Mouse (Mus musculus) heart, embryonic 13.5 days (tissue): Measurements from ENCODE around the gene Auts2. TPM values are rescaled to one million over a fixed set of nuclear protein-coding genes. Genes with fewer than 3 reads are reported as not detected.

Experiments used
- ATAC-seq: fragments of 200-750 bp; cut with Nextera tagmentation; 2 replicates; pipeline ENCODE4 v1.8.0; 2017; ENCODE audit warnings: moderate TSS enrichment; ENCODE audit not compliant: insufficient number of reproducible peaks, low FRiP score, low TSS enrichment; ENCODE audit errors: extremely low read depth
- H3K27ac ChIP-seq: fragments of 300-500 bp; sonication (generic); replicated peaks from 2 replicates; pipeline ENCODE4 v1.5.1; 2015; ENCODE audit warnings: moderate library complexity, mild to moderate bottlenecking, inconsistent platforms
- H3K27me3 ChIP-seq: fragments of 300-500 bp; sonication (generic); replicated peaks from 2 replicates; pipeline ENCODE4 v1.6.1; 2015; ENCODE audit warnings: mild to moderate bottlenecking, inconsistent platforms
- H3K36me3 ChIP-seq: fragments of 300-500 bp; sonication (generic); 2 replicates; pipeline ENCODE4 v1.6.1; 2015; ENCODE audit warnings: mild to moderate bottlenecking, inconsistent platforms
- H3K4me1 ChIP-seq: fragments of 300-500 bp; sonication (generic); 2 replicates; pipeline ENCODE4 v1.6.1; 2015; ENCODE audit warnings: inconsistent platforms
- H3K4me2 ChIP-seq: fragments of 300-500 bp; sonication (generic); 2 replicates; pipeline ENCODE4 v1.6.1; 2015; ENCODE audit warnings: inconsistent platforms, mild to moderate bottlenecking, moderate library complexity
- H3K4me3 ChIP-seq: fragments of 300-500 bp; sonication (generic); 2 replicates; pipeline ENCODE4 v1.5.1; 2015; ENCODE audit warnings: moderate library complexity, mild to moderate bottlenecking, inconsistent platforms
- H3K9ac ChIP-seq: fragments of 300-500 bp; sonication (generic); 2 replicates; pipeline ENCODE4 v1.6.1; 2015; ENCODE audit warnings: inconsistent platforms, mild to moderate bottlenecking, moderate library complexity
- H3K9me3 ChIP-seq: fragments of 300-500 bp; sonication (generic); 2 replicates; pipeline ENCODE4 v1.6.1; 2016; ENCODE audit warnings: inconsistent platforms
- WGBS: fragments of 180-500 bp; shearing (Covaris S2); methylation state at CpG from one replicate; pipeline ENCODE4 v1.1.7; 2015; ENCODE audit warnings: mixed read lengths; 5-methylcytosine and 5-hydroxymethylcytosine counted together
- polyA plus RNA-seq: library from polyadenylated mRNA; unstranded; fragments of >200 nt; fragmentation: Nextera tagmentation; extraction: Ambion mirVana; gene quantifications from 2 replicates; pipeline ENCODE4 v1.2.1, GENCODE M21; 2015

Auts2 gene
- polyA plus RNA-seq, 1 experiment from 2014 or later: 13.8 TPM

GRCm38 (mm10) chr5:132337677-132338076 lies 205.5 kb downstream of the Auts2 start:
- ATAC-seq: no peak
- 46% methylated on average over 3 of the region's 3 CpGs for WGBS
- no peak overlapping the region for H3K4me3 ChIP-seq
- H3K9ac ChIP-seq: no peak overlapping the region
- no peaks in the 10 kb centered on the region for H3K9me3 ChIP-seq
- H3K36me3 ChIP-seq: no peaks in the 10 kb centered on the region
- H3K4me1 ChIP-seq: peaks cover 71% of the 10 kb centered on the region
- H3K27ac ChIP-seq: no peak overlapping the region
- no peak overlapping the region for H3K4me2 ChIP-seq
- H3K27me3 ChIP-seq: no peaks in the 10 kb centered on the region

- H3K27me3 ChIP-seq: no peaks in the 10 kb centered on the region
- no peak for ATAC-seq
- H3K4me2 ChIP-seq: no peak overlapping the region
- no peak overlapping the region for H3K4me3 ChIP-seq
- 81% methylated on average over 4 of the region's 4 CpGs for WGBS
- no peak overlapping the region for H3K9ac ChIP-seq
- no peak overlapping the region for H3K27ac ChIP-seq
- no peaks in the 10 kb centered on the region for H3K9me3 ChIP-seq
- H3K36me3 ChIP-seq: no peaks in the 10 kb centered on the region
- H3K4me1 ChIP-seq: peaks cover 78% of the 10 kb centered on the region
These were observed 207.4 kb downstream of the Auts2 start for GRCm38 (mm10) chr5:132335719-132336118.

GRCm38 (mm10) chr5:132334796-132335195 lies 208.3 kb downstream of the Auts2 start:
- no peak overlapping the region for H3K9ac ChIP-seq
- H3K4me3 ChIP-seq: no peak overlapping the region
- no peaks in the 10 kb centered on the region for H3K36me3 ChIP-seq
- no peak for ATAC-seq
- H3K4me2 ChIP-seq: no peak overlapping the region
- no peak overlapping the region for H3K27ac ChIP-seq
- H3K9me3 ChIP-seq: no peaks in the 10 kb centered on the region
- peaks cover 79% of the 10 kb centered on the region for H3K4me1 ChIP-seq
- 70% methylated on average over 3 of the region's 3 CpGs for WGBS
- H3K27me3 ChIP-seq: no peaks in the 10 kb centered on the region

GRCm38 (mm10) chr5:132333744-132334143 lies 209.4 kb downstream of the Auts2 start:
- no peak overlapping the region for H3K9ac ChIP-seq
- H3K4me2 ChIP-seq: no peak overlapping the region
- H3K27ac ChIP-seq: no peak overlapping the region
- no peaks in the 10 kb centered on the region for H3K9me3 ChIP-seq
- 68% methylated on average over 2 of the region's 2 CpGs for WGBS
- peaks cover 84% of the 10 kb centered on the region for H3K4me1 ChIP-seq
- no peaks in the 10 kb centered on the region for H3K27me3 ChIP-seq
- H3K36me3 ChIP-seq: no peaks in the 10 kb centered on the region
- ATAC-seq: no peak
- no peak overlapping the region for H3K4me3 ChIP-seq

GRCm38 (mm10) chr5:132332521-132332920 lies 210.6 kb downstream of the Auts2 start:
- WGBS: 42% methylated on average over 4 of the region's 4 CpGs
- Histone ChIP-seq H3K4me1 (peaks cover 77% of the 10 kb centered on the region), H3K27ac (no peak overlapping the region), H3K27me3 (no peaks in the 10 kb centered on the region), H3K36me3 (no peaks in the 10 kb centered on the region), H3K9me3 (no peaks in the 10 kb centered on the region), H3K4me3 (no peak overlapping the region), H3K4me2 (no peak overlapping the region), H3K9ac (no peak overlapping the region)
- no peak for ATAC-seq

GRCm38 (mm10) chr5:132329171-132329936 lies 213.8 kb downstream of the Auts2 start:
- H3K27me3 ChIP-seq: no peaks in the 10 kb centered on the region
- 52% methylated on average over 3 of the region's 3 CpGs for WGBS

GRCm38 (mm10) chr5:132324246-132324883 lies 218.8 kb downstream of the Auts2 start:
- Histone ChIP-seq H3K4me3 (no peak overlapping the region), H3K4me1 (peaks cover 46% of the 10 kb centered on the region), H3K4me2 (no peak overlapping the region), H3K27ac (no peak overlapping the region), H3K27me3 (no peaks in the 10 kb centered on the region), H3K9me3 (no peaks in the 10 kb centered on the region), H3K9ac (no peak overlapping the region), H3K36me3 (no peaks in the 10 kb centered on the region)
- 76% methylated on average over 6 of the region's 6 CpGs for WGBS
- ATAC-seq: no peak

More at GRCm38 (mm10) chr5:132329171-132329936, 213.8 kb downstream of the Auts2 start:
- H3K4me3 ChIP-seq: no peak overlapping the region
- H3K36me3 ChIP-seq: no peaks in the 10 kb centered on the region
- peaks cover 48% of the 10 kb centered on the region for H3K4me1 ChIP-seq
- no peaks in the 10 kb centered on the region for H3K9me3 ChIP-seq
- no peak overlapping the region for H3K27ac ChIP-seq
- no peak overlapping the region for H3K9ac ChIP-seq
- no peak overlapping the region for H3K4me2 ChIP-seq
- no peak for ATAC-seq

- Histone ChIP-seq H3K27ac (no peak overlapping the region), H3K9ac (no peak overlapping the region), H3K4me1 (peaks cover 45% of the 10 kb centered on the region), H3K9me3 (no peaks in the 10 kb centered on the region), H3K4me2 (no peak overlapping the region), H3K4me3 (no peak overlapping the region), H3K27me3 (no peaks in the 10 kb centered on the region), H3K36me3 (no peaks in the 10 kb centered on the region)
- 80% methylated on average over 4 of the region's 4 CpGs for WGBS
- ATAC-seq: no peak
These were observed 219.5 kb downstream of the Auts2 start for GRCm38 (mm10) chr5:132323608-132324007.

- no peak overlapping the region for H3K9ac ChIP-seq
- H3K4me1 ChIP-seq: peaks cover 48% of the 10 kb centered on the region
- no peak overlapping the region for H3K4me2 ChIP-seq
- H3K4me3 ChIP-seq: no peak overlapping the region
- WGBS: 52% methylated on average over 4 of the region's 4 CpGs
- no peaks in the 10 kb centered on the region for H3K9me3 ChIP-seq
- no peak for ATAC-seq
- H3K27ac ChIP-seq: no peak overlapping the region
- no peaks in the 10 kb centered on the region for H3K36me3 ChIP-seq
- H3K27me3 ChIP-seq: no peaks in the 10 kb centered on the region
These were observed 220.2 kb downstream of the Auts2 start for GRCm38 (mm10) chr5:132322971-132323370.

- H3K36me3 ChIP-seq: no peaks in the 10 kb centered on the region
- no peak overlapping the region for H3K4me3 ChIP-seq
- ATAC-seq: no peak
- H3K27me3 ChIP-seq: no peaks in the 10 kb centered on the region
- peaks cover 57% of the 10 kb centered on the region for H3K4me1 ChIP-seq
- H3K4me2 ChIP-seq: no peak overlapping the region
- H3K9ac ChIP-seq: no peak overlapping the region
- no peaks in the 10 kb centered on the region for H3K9me3 ChIP-seq
- 59% methylated on average over 9 of the region's 9 CpGs for WGBS
- H3K27ac ChIP-seq: no peak overlapping the region
These were observed 224.9 kb downstream of the Auts2 start for GRCm38 (mm10) chr5:132318026-132318765.

GRCm38 (mm10) chr5:132316897-132317296 lies 226.2 kb downstream of the Auts2 start:
- Histone ChIP-seq H3K36me3 (no peaks in the 10 kb centered on the region), H3K9me3 (no peaks in the 10 kb centered on the region), H3K27me3 (no peaks in the 10 kb centered on the region), H3K4me2 (no peak overlapping the region), H3K4me1 (peaks cover 47% of the 10 kb centered on the region), H3K9ac (no peak overlapping the region), H3K27ac (no peak overlapping the region), H3K4me3 (no peak overlapping the region)
- 43% methylated on average over 6 of the region's 6 CpGs for WGBS
- no peak for ATAC-seq
